Mouse (Mus musculus): ENCODE data around the gene Ipo13. TPM values are rescaled to one million over a fixed set of nuclear protein-coding genes. Genes with fewer than 3 reads are reported as not detected.

Gene Ipo13
- polyA plus RNA-seq, 1 experiment from 2014 or later, result 43.2 TPM

- Histone ChIP-seq H3K4me1 (replicated peaks; ENCODE audit: control insufficient read depth, insufficient read depth, low read length) (peaks cover 6% of the 10 kb centered on the region; the same call in 1 of the 2 replicates), H3K27ac (ENCODE audit: low read depth) (no peak within 1 kb of the TSS), H3K4me3 (ENCODE audit: low read depth, low read length) (peak within 1 kb of the TSS; percentile 81), H3K27me3 (replicated peaks; ENCODE audit: control insufficient read depth, insufficient read depth, low read length) (no peaks in the 10 kb centered on the region), H3K36me3 (ENCODE audit: control insufficient read depth, insufficient read depth, low read length) (peaks cover 42% of the 10 kb centered on the region), H3K4me2 (ENCODE audit: low read length) (peak within 1 kb of the TSS; percentile 91), H3K9ac (ENCODE audit: low read length) (peak within 1 kb of the TSS; percentile 48), H3K9me3 (ENCODE audit: control insufficient read depth, low read length) (no peaks in the 10 kb centered on the region)
- ATAC-seq (replicated peaks; ENCODE audit: low FRiP score, low TSS enrichment, low read depth) (peak; percentile 85), DNase-seq (ENCODE audit: low spot score) (peak; percentile 84)
- under 1% methylated on average over 21 of the region's 21 CpGs for WGBS
Observed at GRCm38 (mm10) chr4:117891738-117892161, 23.0 kb downstream of the Ipo13 start, which contains the start of gene Dph2. Dph2 (minus strand) TSS chr4:117892032.

GRCm38 (mm10) chr4:117890750-117891149, 24.0 kb downstream of the Ipo13 start:
- WGBS, result 87% methylated on average over 8 of the region's 8 CpGs
- ATAC-seq (replicated peaks; ENCODE audit: low FRiP score, low TSS enrichment, low read depth) (no peak), DNase-seq (ENCODE audit: low spot score) (no peak)
- Histone ChIP-seq H3K9ac (ENCODE audit: low read length) (no peak overlapping the region), H3K4me2 (ENCODE audit: low read length) (peak overlapping the region; percentile 91; the same call in 1 of the 2 replicates), H3K4me1 (replicated peaks; ENCODE audit: control insufficient read depth, insufficient read depth, low read length) (peaks cover 12% of the 10 kb centered on the region), H3K4me3 (ENCODE audit: low read depth, low read length) (peak overlapping the region; percentile 81; the same call in 1 of the 2 replicates), H3K36me3 (ENCODE audit: control insufficient read depth, insufficient read depth, low read length) (peaks cover 34% of the 10 kb centered on the region), H3K9me3 (ENCODE audit: control insufficient read depth, low read length) (no peaks in the 10 kb centered on the region), H3K27me3 (replicated peaks; ENCODE audit: control insufficient read depth, insufficient read depth, low read length) (no peaks in the 10 kb centered on the region), H3K27ac (ENCODE audit: low read depth) (no peak overlapping the region)

- WGBS, result 91% methylated on average over 14 of the region's 14 CpGs
Observed at GRCm38 (mm10) chr4:117890031-117890430, 24.8 kb downstream of the Ipo13 start.

GRCm38 (mm10) chr4:117889471-117889870, 25.3 kb downstream of the Ipo13 start:
- 88% methylated on average over 15 of the region's 15 CpGs for WGBS
- H3K4me2 ChIP-seq (ENCODE audit: low read length), result no peak overlapping the region

More at GRCm38 (mm10) chr4:117890031-117890430, 24.8 kb downstream of the Ipo13 start:
- peaks cover 34% of the 10 kb centered on the region for H3K36me3 ChIP-seq (ENCODE audit: control insufficient read depth, insufficient read depth, low read length)
- H3K27ac ChIP-seq (ENCODE audit: low read depth), result no peak overlapping the region
- H3K9me3 ChIP-seq (ENCODE audit: control insufficient read depth, low read length), result no peaks in the 10 kb centered on the region
- DNase-seq (ENCODE audit: low spot score) (no peak), ATAC-seq (replicated peaks; ENCODE audit: low FRiP score, low TSS enrichment, low read depth) (no peak)
- no peak overlapping the region for H3K9ac ChIP-seq (ENCODE audit: low read length)
- H3K4me1 ChIP-seq (replicated peaks; ENCODE audit: control insufficient read depth, insufficient read depth, low read length), result peaks cover 12% of the 10 kb centered on the region
- H3K4me2 ChIP-seq (ENCODE audit: low read length), result no peak overlapping the region
- no peaks in the 10 kb centered on the region for H3K27me3 ChIP-seq (replicated peaks; ENCODE audit: control insufficient read depth, insufficient read depth, low read length)
- H3K4me3 ChIP-seq (ENCODE audit: low read depth, low read length), result no peak overlapping the region

GRCm38 (mm10) chr4:117887920-117888319, 26.9 kb downstream of the Ipo13 start:
- Histone ChIP-seq H3K4me1 (replicated peaks; ENCODE audit: control insufficient read depth, insufficient read depth, low read length) (peaks cover 16% of the 10 kb centered on the region), H3K9me3 (ENCODE audit: control insufficient read depth, low read length) (no peaks in the 10 kb centered on the region), H3K9ac (ENCODE audit: low read length) (no peak overlapping the region), H3K27ac (ENCODE audit: low read depth) (no peak overlapping the region), H3K36me3 (ENCODE audit: control insufficient read depth, insufficient read depth, low read length) (peaks cover 33% of the 10 kb centered on the region), H3K4me3 (ENCODE audit: low read depth, low read length) (no peak overlapping the region), H3K4me2 (ENCODE audit: low read length) (peak overlapping the region; percentile 93), H3K27me3 (replicated peaks; ENCODE audit: control insufficient read depth, insufficient read depth, low read length) (no peaks in the 10 kb centered on the region)
- DNase-seq (ENCODE audit: low spot score) (no peak), ATAC-seq (replicated peaks; ENCODE audit: low FRiP score, low TSS enrichment, low read depth) (no peak)
- 66% methylated on average over 2 of the region's 2 CpGs for WGBS

More at GRCm38 (mm10) chr4:117889471-117889870, 25.3 kb downstream of the Ipo13 start:
- Histone ChIP-seq H3K4me1 (replicated peaks; ENCODE audit: control insufficient read depth, insufficient read depth, low read length) (peaks cover 12% of the 10 kb centered on the region), H3K36me3 (ENCODE audit: control insufficient read depth, insufficient read depth, low read length) (peaks cover 36% of the 10 kb centered on the region), H3K9ac (ENCODE audit: low read length) (no peak overlapping the region), H3K9me3 (ENCODE audit: control insufficient read depth, low read length) (no peaks in the 10 kb centered on the region), H3K27ac (ENCODE audit: low read depth) (no peak overlapping the region), H3K27me3 (replicated peaks; ENCODE audit: control insufficient read depth, insufficient read depth, low read length) (no peaks in the 10 kb centered on the region), H3K4me3 (ENCODE audit: low read depth, low read length) (no peak overlapping the region)
- ATAC-seq (replicated peaks; ENCODE audit: low FRiP score, low TSS enrichment, low read depth), result no peak
- DNase-seq (ENCODE audit: low spot score), result no peak

- 0% methylated on average over 37 of the region's 37 CpGs for WGBS
Observed at GRCm38 (mm10) chr4:117887133-117887532, 27.7 kb downstream of the Ipo13 start, which contains the start of gene Atp6v0b. Atp6v0b (minus strand) TSS chr4:117887333.

GRCm38 (mm10) chr4:117886644-117887043, 28.2 kb downstream of the Ipo13 start:
- Histone ChIP-seq H3K9ac (ENCODE audit: low read length) (peak overlapping the region; percentile 69), H3K36me3 (ENCODE audit: control insufficient read depth, insufficient read depth, low read length) (peaks cover 33% of the 10 kb centered on the region), H3K9me3 (ENCODE audit: control insufficient read depth, low read length) (no peaks in the 10 kb centered on the region), H3K4me3 (ENCODE audit: low read depth, low read length) (peak overlapping the region; percentile 93), H3K4me1 (replicated peaks; ENCODE audit: control insufficient read depth, insufficient read depth, low read length) (peaks cover 22% of the 10 kb centered on the region), H3K27me3 (replicated peaks; ENCODE audit: control insufficient read depth, insufficient read depth, low read length) (no peaks in the 10 kb centered on the region), H3K4me2 (ENCODE audit: low read length) (peak overlapping the region; percentile 93), H3K27ac (ENCODE audit: low read depth) (0 out of 2 replicates have a peak overlapping the region, but pooled peaks have one; percentile 22)
- DNase-seq (ENCODE audit: low spot score) (no peak), ATAC-seq (replicated peaks; ENCODE audit: low FRiP score, low TSS enrichment, low read depth) (peak; percentile 9; the same call in 1 of the 2 replicates)
- 3% methylated on average over 24 of the region's 24 CpGs for WGBS

More at GRCm38 (mm10) chr4:117887133-117887532, 27.7 kb downstream of the Ipo13 start, which contains the start of gene Atp6v0b:
- Histone ChIP-seq H3K36me3 (ENCODE audit: control insufficient read depth, insufficient read depth, low read length) (peaks cover 33% of the 10 kb centered on the region), H3K27me3 (replicated peaks; ENCODE audit: control insufficient read depth, insufficient read depth, low read length) (no peaks in the 10 kb centered on the region), H3K4me3 (ENCODE audit: low read depth, low read length) (peak within 1 kb of the TSS; percentile 93), H3K27ac (ENCODE audit: low read depth) (0 out of 2 replicates have a peak within 1 kb of the TSS, but pooled peaks have one; percentile 22), H3K9me3 (ENCODE audit: control insufficient read depth, low read length) (no peaks in the 10 kb centered on the region), H3K4me2 (ENCODE audit: low read length) (peak within 1 kb of the TSS; percentile 93), H3K4me1 (replicated peaks; ENCODE audit: control insufficient read depth, insufficient read depth, low read length) (peaks cover 21% of the 10 kb centered on the region), H3K9ac (ENCODE audit: low read length) (peak within 1 kb of the TSS; percentile 69)
- ATAC-seq (replicated peaks; ENCODE audit: low FRiP score, low TSS enrichment, low read depth) (peak; percentile 85), DNase-seq (ENCODE audit: low spot score) (peak; percentile 93)

GRCm38 (mm10) chr4:117885994-117886393, 28.8 kb downstream of the Ipo13 start:
- Histone ChIP-seq H3K9me3 (ENCODE audit: control insufficient read depth, low read length) (no peaks in the 10 kb centered on the region), H3K4me1 (replicated peaks; ENCODE audit: control insufficient read depth, insufficient read depth, low read length) (peaks cover 19% of the 10 kb centered on the region), H3K4me3 (ENCODE audit: low read depth, low read length) (peak overlapping the region; percentile 93; the same call in 1 of the 2 replicates), H3K4me2 (ENCODE audit: low read length) (peak overlapping the region; percentile 93), H3K27ac (ENCODE audit: low read depth) (no peak overlapping the region), H3K36me3 (ENCODE audit: control insufficient read depth, insufficient read depth, low read length) (peaks cover 35% of the 10 kb centered on the region), H3K9ac (ENCODE audit: low read length) (peak overlapping the region; percentile 69; the same call in 1 of the 2 replicates), H3K27me3 (replicated peaks; ENCODE audit: control insufficient read depth, insufficient read depth, low read length) (no peaks in the 10 kb centered on the region)
- WGBS, result 81% methylated on average over 9 of the region's 9 CpGs
- DNase-seq (ENCODE audit: low spot score) (no peak), ATAC-seq (replicated peaks; ENCODE audit: low FRiP score, low TSS enrichment, low read depth) (no peak)

- no peak for DNase-seq (ENCODE audit: low spot score)
- no peaks in the 10 kb centered on the region for H3K27me3 ChIP-seq (replicated peaks; ENCODE audit: control insufficient read depth, insufficient read depth, low read length)
- no peak for ATAC-seq (replicated peaks; ENCODE audit: low FRiP score, low TSS enrichment, low read depth)
- no peak overlapping the region for H3K4me2 ChIP-seq (ENCODE audit: low read length)
- no peak overlapping the region for H3K9ac ChIP-seq (ENCODE audit: low read length)
- H3K4me3 ChIP-seq (ENCODE audit: low read depth, low read length), result no peak overlapping the region
- no peak overlapping the region for H3K27ac ChIP-seq (ENCODE audit: low read depth)
- peaks cover 16% of the 10 kb centered on the region for H3K4me1 ChIP-seq (replicated peaks; ENCODE audit: control insufficient read depth, insufficient read depth, low read length)
- WGBS, result 94% methylated on average over 10 of the region's 10 CpGs
- H3K9me3 ChIP-seq (ENCODE audit: control insufficient read depth, low read length), result no peaks in the 10 kb centered on the region
- peaks cover 44% of the 10 kb centered on the region for H3K36me3 ChIP-seq (ENCODE audit: control insufficient read depth, insufficient read depth, low read length)
Observed at GRCm38 (mm10) chr4:117885093-117885492, 29.7 kb downstream of the Ipo13 start.

Data from intestine, embryonic 14.5 days (tissue).